Mouse (Mus musculus): Measurements from ENCODE around the gene Anxa2. TPM values are rescaled to one million over a fixed set of nuclear protein-coding genes. Genes with fewer than 3 reads are reported as not detected.

Anxa2 gene
- total and polyA plus RNA-seq, 2 experiments from 2014 or later: 268 to 367 TPM

DNA sequence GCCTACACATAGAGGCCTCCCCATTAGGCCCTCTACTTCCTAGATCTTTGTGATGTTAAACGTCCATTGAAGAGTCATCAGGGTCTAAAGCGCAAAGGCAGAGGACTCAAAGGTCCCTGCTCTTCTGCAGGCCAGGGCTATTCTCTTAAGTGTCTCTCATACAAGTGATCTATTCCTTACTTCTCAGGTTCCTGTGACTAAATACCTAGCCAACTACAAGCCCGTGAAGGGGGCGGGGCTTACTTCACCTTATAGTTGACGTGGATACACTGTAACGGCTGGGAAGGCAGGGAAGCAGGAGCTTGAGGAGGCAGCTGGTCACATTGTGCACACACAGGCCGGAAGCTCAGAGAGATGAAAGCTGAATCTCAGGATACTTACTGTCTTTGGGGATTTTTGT is 6.5 kb downstream of the Anxa2 start:
- no peak for DNase-seq (ENCODE audit: low spot score)
- H3K4me1 ChIP-seq (ENCODE audit: control insufficient read depth, insufficient read depth): peaks cover 58% of the 10 kb centered on the region
- no peak overlapping the region for H3K9ac ChIP-seq (replicated peaks; ENCODE audit: low read depth, low read length)
- H3K36me3 ChIP-seq (replicated peaks; ENCODE audit: control insufficient read depth, insufficient read depth, low read length): peaks cover 20% of the 10 kb centered on the region
- H3K4me3 ChIP-seq (ENCODE audit: low read depth, low read length): no peak overlapping the region
- ATAC-seq (ENCODE audit: insufficient read depth, low read depth): no peak
- H3K27me3 ChIP-seq (ENCODE audit: control insufficient read depth, insufficient read depth, low read length): no peaks in the 10 kb centered on the region
- no peak for TF ChIP-seq CTCF (IDR thresholded peaks at IDR 0.05; ENCODE audit: low read depth)
- TF ChIP-seq EP300 (IDR thresholded peaks at IDR 0.05; ENCODE audit: low read depth): no peak
- no peak overlapping the region for H3K4me2 ChIP-seq (ENCODE audit: low read depth, low read length)
- 77% methylated on average over 7 of the region's 7 CpGs for WGBS
- H3K9me3 ChIP-seq (replicated peaks; ENCODE audit: control insufficient read depth, low read length): no peaks in the 10 kb centered on the region
- no peak overlapping the region for H3K27ac ChIP-seq (ENCODE audit: low read depth)

DNA sequence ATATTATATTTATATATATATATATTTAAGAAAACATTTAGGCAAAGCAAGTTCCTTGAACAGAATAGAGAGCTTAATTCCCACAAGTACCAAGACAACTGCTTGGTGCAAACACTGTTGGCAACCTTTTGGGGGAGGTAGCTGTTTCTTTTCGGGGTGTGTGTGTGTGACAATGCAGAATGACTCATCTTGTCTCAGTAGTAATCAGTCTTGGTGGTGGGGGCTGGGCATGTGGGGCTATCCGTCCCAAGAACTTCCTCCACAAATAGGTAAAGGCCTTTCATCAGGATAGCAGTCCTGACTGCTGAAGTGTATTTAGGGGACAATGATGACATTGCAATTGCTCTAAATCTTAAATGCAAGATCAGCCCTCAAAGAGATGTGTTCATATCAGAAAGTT is 9.6 kb downstream of the Anxa2 start:
- Histone ChIP-seq H3K27ac (ENCODE audit: low read depth) (no peak overlapping the region), H3K27me3 (ENCODE audit: control insufficient read depth, insufficient read depth, low read length) (no peaks in the 10 kb centered on the region), H3K9me3 (replicated peaks; ENCODE audit: control insufficient read depth, low read length) (no peaks in the 10 kb centered on the region), H3K9ac (replicated peaks; ENCODE audit: low read depth, low read length) (no peak overlapping the region), H3K36me3 (replicated peaks; ENCODE audit: control insufficient read depth, insufficient read depth, low read length) (peaks cover 50% of the 10 kb centered on the region), H3K4me1 (ENCODE audit: control insufficient read depth, insufficient read depth) (peaks cover 30% of the 10 kb centered on the region), H3K4me3 (ENCODE audit: low read depth, low read length) (no peak overlapping the region), H3K4me2 (ENCODE audit: low read depth, low read length) (no peak overlapping the region)
- TF ChIP-seq EP300 (IDR thresholded peaks at IDR 0.05; ENCODE audit: low read depth): no peak
- TF ChIP-seq CTCF (IDR thresholded peaks at IDR 0.05; ENCODE audit: low read depth): no peak
- DNase-seq (ENCODE audit: low spot score) (no peak), ATAC-seq (ENCODE audit: insufficient read depth, low read depth) (no peak)
- WGBS: 58% methylated on average over 2 of the region's 2 CpGs

DNA sequence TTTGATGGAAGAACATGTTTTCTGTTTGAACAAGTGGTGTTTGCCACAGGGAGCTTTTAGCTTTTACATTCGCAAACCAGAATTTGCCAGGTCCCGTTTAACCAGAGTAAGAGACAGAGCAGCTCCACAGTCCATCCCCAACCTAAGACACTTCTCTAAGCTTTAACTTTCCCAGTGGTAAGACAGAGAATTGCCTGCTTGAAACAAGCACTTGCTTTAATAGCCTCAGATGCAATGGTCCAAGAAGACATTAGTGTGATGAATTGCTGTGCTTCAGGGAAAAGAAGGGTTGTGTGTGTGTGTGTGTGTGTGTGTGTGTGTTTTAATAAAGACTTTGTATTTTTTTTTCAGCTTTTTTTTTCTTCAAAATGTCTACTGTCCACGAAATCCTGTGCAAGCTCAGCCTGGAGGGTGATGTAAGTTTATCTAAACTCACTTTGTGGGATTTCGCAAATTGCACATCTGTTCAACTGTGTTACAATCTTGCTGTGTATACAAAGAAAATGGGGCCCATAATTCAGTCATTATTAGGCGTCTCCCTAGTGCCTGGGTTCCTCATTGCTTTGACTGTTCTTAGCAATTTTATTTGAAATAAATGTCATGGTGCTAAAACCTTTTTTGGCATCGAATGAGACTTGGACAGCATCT is 10.8 kb downstream of the Anxa2 start:
- 80% methylated on average over 6 of the region's 6 CpGs for WGBS
- ATAC-seq (ENCODE audit: insufficient read depth, low read depth): no peak
- Histone ChIP-seq H3K9me3 (replicated peaks; ENCODE audit: control insufficient read depth, low read length) (no peaks in the 10 kb centered on the region), H3K36me3 (replicated peaks; ENCODE audit: control insufficient read depth, insufficient read depth, low read length) (peaks cover 52% of the 10 kb centered on the region), H3K9ac (replicated peaks; ENCODE audit: low read depth, low read length) (no peak overlapping the region), H3K27ac (ENCODE audit: low read depth) (no peak overlapping the region), H3K27me3 (ENCODE audit: control insufficient read depth, insufficient read depth, low read length) (no peaks in the 10 kb centered on the region), H3K4me2 (ENCODE audit: low read depth, low read length) (no peak overlapping the region), H3K4me1 (ENCODE audit: control insufficient read depth, insufficient read depth) (peaks cover 26% of the 10 kb centered on the region), H3K4me3 (ENCODE audit: low read depth, low read length) (no peak overlapping the region)
- no peak for DNase-seq (ENCODE audit: low spot score)
- TF ChIP-seq EP300 (IDR thresholded peaks at IDR 0.05; ENCODE audit: low read depth): no peak
- TF ChIP-seq CTCF (IDR thresholded peaks at IDR 0.05; ENCODE audit: low read depth): no peak

DNA sequence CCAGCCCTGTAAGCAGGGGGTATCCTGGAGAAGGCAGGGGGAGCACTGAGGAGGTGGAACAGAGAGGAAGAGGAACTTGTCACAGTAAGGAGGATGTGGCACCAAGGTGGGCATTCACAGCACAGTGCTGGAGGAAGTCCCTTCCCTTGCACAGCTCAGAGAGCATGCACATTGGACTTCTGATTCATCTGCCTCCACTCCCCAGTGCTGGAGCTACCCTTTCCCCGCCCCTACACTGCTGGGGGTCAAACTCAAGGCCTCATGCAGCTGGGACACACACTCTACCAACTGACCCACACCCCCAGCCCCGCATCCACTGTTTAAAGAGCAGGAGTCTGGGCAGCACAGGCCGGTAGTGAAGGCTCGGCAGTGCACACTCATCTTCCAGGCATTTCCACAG is 12.7 kb downstream of the Anxa2 start:
- DNase-seq (ENCODE audit: low spot score) (no peak), ATAC-seq (ENCODE audit: insufficient read depth, low read depth) (no peak)
- Histone ChIP-seq H3K27ac (ENCODE audit: low read depth) (no peak overlapping the region), H3K9ac (replicated peaks; ENCODE audit: low read depth, low read length) (no peak overlapping the region), H3K4me3 (ENCODE audit: low read depth, low read length) (no peak overlapping the region), H3K4me2 (ENCODE audit: low read depth, low read length) (no peak overlapping the region), H3K27me3 (ENCODE audit: control insufficient read depth, insufficient read depth, low read length) (no peaks in the 10 kb centered on the region), H3K9me3 (replicated peaks; ENCODE audit: control insufficient read depth, low read length) (no peaks in the 10 kb centered on the region), H3K36me3 (replicated peaks; ENCODE audit: control insufficient read depth, insufficient read depth, low read length) (peaks cover 53% of the 10 kb centered on the region), H3K4me1 (ENCODE audit: control insufficient read depth, insufficient read depth) (peaks cover 29% of the 10 kb centered on the region)
- WGBS: 73% methylated on average over 4 of the region's 4 CpGs
- TF ChIP-seq EP300 (IDR thresholded peaks at IDR 0.05; ENCODE audit: low read depth) (no peak), CTCF (IDR thresholded peaks at IDR 0.05; ENCODE audit: low read depth) (no peak)

DNA sequence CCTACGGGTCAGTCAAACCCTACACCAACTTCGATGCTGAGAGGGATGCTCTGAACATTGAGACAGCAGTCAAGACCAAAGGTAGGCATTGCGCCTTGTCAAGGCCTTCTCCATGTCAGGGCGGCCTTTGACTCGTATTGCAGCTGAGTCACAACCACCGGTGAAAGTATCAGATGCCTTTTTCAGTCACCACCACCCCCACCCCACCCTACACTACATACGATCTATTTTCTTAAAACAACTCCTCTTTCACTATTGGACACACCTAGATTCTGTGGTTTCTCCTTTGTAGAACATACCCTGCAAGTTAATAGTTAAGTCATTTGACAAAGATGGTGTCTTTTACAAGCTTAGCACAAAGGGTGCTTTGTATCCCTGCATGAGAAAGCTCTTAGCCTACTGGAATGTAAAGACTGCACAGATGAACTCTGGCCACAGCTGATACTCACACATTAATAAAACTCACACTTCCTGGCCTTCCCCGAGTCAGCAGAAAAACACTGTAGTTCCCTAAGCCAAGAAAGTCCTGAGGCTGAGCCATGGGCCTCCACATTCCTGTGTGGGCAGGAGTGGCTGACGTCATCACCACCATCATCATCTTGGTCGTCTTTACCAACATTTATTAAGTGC is 14.0 kb downstream of the Anxa2 start:
- no peaks in the 10 kb centered on the region for H3K27me3 ChIP-seq (ENCODE audit: control insufficient read depth, insufficient read depth, low read length)
- DNase-seq (ENCODE audit: low spot score): no peak
- no peak for TF ChIP-seq CTCF (IDR thresholded peaks at IDR 0.05; ENCODE audit: low read depth)
- TF ChIP-seq EP300 (IDR thresholded peaks at IDR 0.05; ENCODE audit: low read depth): no peak
- no peaks in the 10 kb centered on the region for H3K9me3 ChIP-seq (replicated peaks; ENCODE audit: control insufficient read depth, low read length)
- H3K4me3 ChIP-seq (ENCODE audit: low read depth, low read length): no peak overlapping the region
- H3K27ac ChIP-seq (ENCODE audit: low read depth): peak overlapping the region; percentile 20; the same call in 1 of the 2 replicates
- H3K4me1 ChIP-seq (ENCODE audit: control insufficient read depth, insufficient read depth): peaks cover 41% of the 10 kb centered on the region
- H3K4me2 ChIP-seq (ENCODE audit: low read depth, low read length): no peak overlapping the region
- WGBS: 61% methylated on average over 10 of the region's 10 CpGs
- ATAC-seq (ENCODE audit: insufficient read depth, low read depth): no peak
- no peak overlapping the region for H3K9ac ChIP-seq (replicated peaks; ENCODE audit: low read depth, low read length)
- H3K36me3 ChIP-seq (replicated peaks; ENCODE audit: control insufficient read depth, insufficient read depth, low read length): peaks cover 51% of the 10 kb centered on the region

All from heart, postnatal 0 days (tissue).